Mouse (Mus musculus): ENCODE data around the gene Acsm4.
A peak's percentile ranks its signal among the peaks of the same experiment; 100 is the strongest.
"Not testable (repeated sequence)": the region's sequence is repeated elsewhere in the genome, so short reads cannot be mapped to it uniquely, and the experiment has no call there.

Acsm4 gene

GRCm38 (mm10) chr7:119689726-119690125, at the start of gene Acsm4:
Gene Acsm4 (plus strand): TSS chr7:119690026.
- no peak for DNase-seq (ENCODE audit: low spot score)

- DNase-seq (ENCODE audit: low spot score) = no peak
Measured at GRCm38 (mm10) chr7:119642307-119642706, 47.5 kb upstream of the Acsm4 start.

GRCm38 (mm10) chr7:119667893-119668292, 21.9 kb upstream of the Acsm4 start:
- DNase-seq (ENCODE audit: low spot score) = no peak

GRCm38 (mm10) chr7:119670395-119670794, 19.4 kb upstream of the Acsm4 start:
- DNase-seq (ENCODE audit: low spot score) = no peak

GRCm38 (mm10) chr7:119670925-119671324, 18.9 kb upstream of the Acsm4 start:
- DNase-seq (ENCODE audit: low spot score) = no peak

GRCm38 (mm10) chr7:119673465-119673864, 16.4 kb upstream of the Acsm4 start:
- no peak for DNase-seq (ENCODE audit: low spot score)

GRCm38 (mm10) chr7:119680107-119680506, 9.7 kb upstream of the Acsm4 start:
- no peak for DNase-seq (ENCODE audit: low spot score)

- DNase-seq (ENCODE audit: low spot score) = no peak
Measured at GRCm38 (mm10) chr7:119682699-119683098, 7.1 kb upstream of the Acsm4 start.

- DNase-seq (ENCODE audit: low spot score) = no peak
Measured at GRCm38 (mm10) chr7:119692302-119692701, 2.5 kb downstream of the Acsm4 start.

- no peak for DNase-seq (ENCODE audit: low spot score)
Measured at GRCm38 (mm10) chr7:119694926-119695325, 5.1 kb downstream of the Acsm4 start.

- no peak for DNase-seq (ENCODE audit: low spot score)
Measured at GRCm38 (mm10) chr7:119714111-119714510, 24.3 kb downstream of the Acsm4 start.

- DNase-seq (ENCODE audit: low spot score) = peak; percentile 94
Measured at GRCm38 (mm10) chr7:119720253-119720946, 30.6 kb downstream of the Acsm4 start, which contains the start of gene Thumpd1. Gene Thumpd1 (minus strand): TSS chr7:119720798.

GRCm38 (mm10) chr7:119720947-119721310, 31.1 kb downstream of the Acsm4 start:
- no peak for DNase-seq (ENCODE audit: low spot score)

GRCm38 (mm10) chr7:119727621-119728020, 37.8 kb downstream of the Acsm4 start:
- no peak for DNase-seq (ENCODE audit: low spot score)

- not testable (repeated sequence) for DNase-seq (ENCODE audit: low spot score)
Measured at GRCm38 (mm10) chr7:119731262-119731661, 41.4 kb downstream of the Acsm4 start.

GRCm38 (mm10) chr7:119738877-119739276, 49.1 kb downstream of the Acsm4 start:
- DNase-seq (ENCODE audit: low spot score) = no peak

- DNase-seq (ENCODE audit: low spot score) = not testable (repeated sequence)
Measured at GRCm38 (mm10) chr7:119739798-119740468, 50.1 kb downstream of the Acsm4 start.

- DNase-seq (ENCODE audit: low spot score) = no peak
Measured at GRCm38 (mm10) chr7:119744321-119744720, 54.5 kb downstream of the Acsm4 start.

GRCm38 (mm10) chr7:119745869-119746268, 56.0 kb downstream of the Acsm4 start:
- DNase-seq (ENCODE audit: low spot score) = no peak

- no peak for DNase-seq (ENCODE audit: low spot score)
Measured at GRCm38 (mm10) chr7:119748761-119749160, 58.9 kb downstream of the Acsm4 start.

GRCm38 (mm10) chr7:119749942-119750341, 60.1 kb downstream of the Acsm4 start:
- DNase-seq (ENCODE audit: low spot score) = no peak

- DNase-seq (ENCODE audit: low spot score) = no peak
Measured at GRCm38 (mm10) chr7:119753696-119754095, 63.9 kb downstream of the Acsm4 start.

- DNase-seq (ENCODE audit: low spot score) = no peak
Measured at GRCm38 (mm10) chr7:119760527-119760951, 70.7 kb downstream of the Acsm4 start, which contains the start of gene Acsm3. Gene Acsm3 (plus strand): TSS chr7:119760923.
